Mouse (Mus musculus) thymus, adult 2 months (tissue): ENCODE measurements around the gene Baz1b.

ENCODE experiments used
- CTCF ChIP-seq: fragments of 200-500 bp; IDR thresholded peaks from 2 replicates; pipeline ENCODE4 v1.5.1; 2012; ENCODE audit warnings: mild to moderate bottlenecking, control low read depth, low read length, moderate library complexity, borderline replicate concordance; ENCODE audit not compliant: control insufficient read depth, poor library complexity, insufficient read depth; ENCODE audit errors: extremely low read depth
- POLR2A ChIP-seq: fragments of 200-500 bp; IDR thresholded peaks from 2 replicates; pipeline ENCODE4 v1.6.1; 2012; ENCODE audit warnings: mild to moderate bottlenecking, low read length, control low read depth, moderate library complexity; ENCODE audit not compliant: control insufficient read depth, poor library complexity, insufficient read depth; ENCODE audit errors: extremely low read depth

DNA sequence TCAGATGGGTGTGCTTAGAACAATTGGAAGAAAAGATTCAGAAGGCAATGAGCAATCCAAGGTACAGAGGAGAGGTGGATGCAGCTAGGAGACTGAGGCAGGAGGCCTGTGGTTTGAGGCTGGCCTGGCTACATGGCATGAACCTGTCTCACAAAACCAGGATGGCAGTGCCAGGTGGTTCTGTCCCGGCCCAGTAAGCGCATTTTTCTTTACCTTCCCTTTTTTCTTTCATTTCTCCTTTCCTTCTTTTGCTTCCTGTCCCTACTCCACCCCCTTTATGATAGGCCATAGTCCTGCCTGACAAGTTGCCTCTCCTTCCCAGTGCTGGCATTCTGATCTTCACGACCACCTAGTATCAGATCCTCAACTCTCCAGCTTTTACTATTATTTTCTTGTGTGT, 2.0 kb upstream of the Baz1b start:
- TF ChIP-seq CTCF (no peak), POLR2A (no peak)
